Mouse (Mus musculus) lung, postnatal 0 days (tissue): ENCODE measurements at regions not wholly inside any gene's neighbourhood (a gene's known extent, or its start where the extent isn't known, plus 50 kb on each side); places are given as distances from the start of the nearest gene placed in this dataset.

Experiments
- CTCF ChIP-seq: IDR thresholded peaks from 2 replicates; pipeline ENCODE4 v1.5.1; 2016; ENCODE audit warnings: antibody characterized with exemption, mild to moderate bottlenecking
- EP300 ChIP-seq: IDR thresholded peaks from 2 replicates; pipeline ENCODE4 v1.6.1; 2016; ENCODE audit warnings: antibody characterized with exemption, mild to moderate bottlenecking, control low read depth

GRCm38 (mm10) chr9:5673551-5673950 lies 328.3 kb downstream of the Casp12 start:
- TF ChIP-seq CTCF (no peak), EP300 (no peak)
